Mouse (Mus musculus) ES-E14 (cell line): Measurements from ENCODE around the gene Ptms. TPM values are rescaled to one million over a fixed set of nuclear protein-coding genes. Genes with fewer than 3 reads are reported as not detected.
A peak's percentile ranks its signal among the peaks of the same experiment; 100 is the strongest.

Source experiments
- DNase-seq: peaks from one replicate; pipeline ENCODE4 v3.0.0-alpha.2; 2013; ENCODE audit warnings: low read depth, low spot score
- H3K27ac ChIP-seq: 2 replicates; pipeline ENCODE4 v1.5.1; 2012; ENCODE audit warnings: low read depth, mild to moderate bottlenecking, low read length, moderate library complexity, mixed read lengths; ENCODE audit not compliant: poor library complexity, insufficient read depth, severe bottlenecking
- H3K36me3 ChIP-seq: 2 replicates; pipeline ENCODE4 v1.6.1; 2012; ENCODE audit warnings: mild to moderate bottlenecking, low read length, moderate library complexity, mixed read lengths; ENCODE audit not compliant: control insufficient read depth, poor library complexity, insufficient read depth, severe bottlenecking
- H3K4me1 ChIP-seq, 2 experiments: fragments of 150-350 bp in 1 of 2; sonication (generic) in 1 of 2; 2 replicates each; pipeline ENCODE4 v1.6.1; 2012; ENCODE audit warnings: low read length in 2 of 2, mild to moderate bottlenecking in 1 of 2, mixed read lengths in 1 of 2; ENCODE audit not compliant: control insufficient read depth in 2 of 2, insufficient read depth in 2 of 2, poor library complexity in 1 of 2
- H3K4me3 ChIP-seq, 2 experiments: fragments of 150-350 bp in 1 of 2; sonication (generic) in 1 of 2; 2 replicates each; pipeline ENCODE4 v1.5.1; 2012; ENCODE audit warnings: low read length in 2 of 2, low read depth in 1 of 2, mild to moderate bottlenecking in 1 of 2, mixed read lengths in 1 of 2; ENCODE audit not compliant: insufficient read depth in 1 of 2, poor library complexity in 1 of 2, severe bottlenecking in 1 of 2
- H3K9ac ChIP-seq: 2 replicates; pipeline ENCODE4 v1.6.1; 2012; ENCODE audit warnings: low read depth, mild to moderate bottlenecking, low read length, mixed read lengths; ENCODE audit not compliant: poor library complexity, insufficient read depth, severe bottlenecking
- H3K9me3 ChIP-seq: fragments of 150-350 bp; sonication (generic); 2 replicates; pipeline ENCODE4 v1.6.1; 2012; ENCODE audit warnings: low read depth, mild to moderate bottlenecking, low read length; ENCODE audit not compliant: control insufficient read depth, insufficient read depth
- CHD2 ChIP-seq: IDR thresholded peaks from 2 replicates; pipeline ENCODE4 v1.6.1; 2014; ENCODE audit warnings: mild to moderate bottlenecking, low read depth, low read length, inconsistent platforms
- HCFC1 ChIP-seq: IDR thresholded peaks from 2 replicates; pipeline ENCODE4 v1.6.1; 2012; ENCODE audit warnings: low read length, inconsistent platforms, borderline replicate concordance; ENCODE audit not compliant: insufficient read depth
- MAFK ChIP-seq: IDR thresholded peaks from 2 replicates; pipeline ENCODE4 v1.6.1; 2014; ENCODE audit warnings: mild to moderate bottlenecking, low read depth, low read length, inconsistent platforms; ENCODE audit not compliant: insufficient read depth
- ZC3H11A ChIP-seq: IDR thresholded peaks from 2 replicates; pipeline ENCODE4 v1.6.1; 2012; ENCODE audit warnings: low read depth, mild to moderate bottlenecking, inconsistent platforms, low read length, borderline replicate concordance
- ZNF384 ChIP-seq: IDR thresholded peaks from 2 replicates; pipeline ENCODE4 v1.6.1; 2012; ENCODE audit warnings: low read depth, low read length, inconsistent platforms
- in situ Hi-C, 2 experiments: fragments of 600-800 bp; cut with MboI; formaldehyde crosslinking; loops; one replicate each; pipeline ENCODE4 v1.15.1; 2025; ENCODE audit warnings: low sequenced_read_pairs in 2 of 2, inconsistent platforms in 1 of 2; ENCODE audit not compliant: unreplicated experiment in 2 of 2
- total RNA-seq: library from RNA; depleted of rRNA; stranded (reverse); fragments of 300-350 nt; gene quantifications from 2 replicates; pipeline ENCODE4 v1.2.3, GENCODE M21; 2012

The Ptms gene
- total RNA-seq, 1 experiment: 66.7 TPM

DNA sequence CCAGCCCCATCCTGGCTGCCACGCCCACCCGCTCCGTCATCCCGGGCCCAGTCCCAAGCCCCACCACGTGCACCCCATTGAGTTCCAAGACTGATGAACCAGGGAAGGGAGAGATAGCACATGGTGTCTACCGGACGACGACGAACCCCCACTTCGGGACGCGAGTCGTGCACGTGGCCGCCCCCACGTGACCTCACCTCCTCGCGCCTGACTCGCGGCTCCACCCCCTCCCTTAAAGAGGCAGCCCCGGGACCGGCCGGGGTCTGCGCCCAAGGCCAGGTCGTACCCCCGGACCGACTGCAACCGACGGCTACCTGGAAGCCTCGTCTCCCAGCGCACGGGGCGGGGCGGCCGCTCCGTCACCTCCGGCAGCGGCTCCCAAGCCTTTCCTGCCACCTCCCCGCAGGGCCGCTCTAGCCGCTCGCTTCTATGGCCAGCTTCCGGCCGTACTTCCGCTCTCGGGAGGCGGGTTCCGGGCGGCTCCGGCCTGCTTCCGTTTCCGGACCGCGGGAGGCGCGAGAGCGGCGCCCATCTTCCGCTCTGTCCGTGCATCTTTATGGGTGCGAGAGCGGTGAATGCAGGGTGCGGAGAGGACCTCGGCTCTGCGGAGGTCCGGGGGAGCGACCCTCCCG is 45.3 kb upstream of the Ptms start, which contains the start of gene Cops7a:
Cops7a (minus strand) TSS at position 451 of the 632 bp plus-strand sequence.
- H3K4me1 ChIP-seq: peaks cover 0 to 4% of the 10 kb centered on the region in 2 experiments; a peak in 1 of 4 replicates
- peak; percentile 91 for DNase-seq
- peak within 1 kb of the TSS; percentile 94 for H3K27ac ChIP-seq
- H3K9me3 ChIP-seq: no peaks in the 10 kb centered on the region
- peaks cover 21% of the 10 kb centered on the region for H3K36me3 ChIP-seq
- H3K9ac ChIP-seq: peak within 1 kb of the TSS; percentile 99
- in situ Hi-C loops: no loop called here
- H3K4me3 ChIP-seq: peak within 1 kb of the TSS; percentile 84 to 91
- TF ChIP-seq CHD2: no peak
- TF ChIP-seq HCFC1: peak; percentile 70; the same call in 1 of the 2 replicates

DNA sequence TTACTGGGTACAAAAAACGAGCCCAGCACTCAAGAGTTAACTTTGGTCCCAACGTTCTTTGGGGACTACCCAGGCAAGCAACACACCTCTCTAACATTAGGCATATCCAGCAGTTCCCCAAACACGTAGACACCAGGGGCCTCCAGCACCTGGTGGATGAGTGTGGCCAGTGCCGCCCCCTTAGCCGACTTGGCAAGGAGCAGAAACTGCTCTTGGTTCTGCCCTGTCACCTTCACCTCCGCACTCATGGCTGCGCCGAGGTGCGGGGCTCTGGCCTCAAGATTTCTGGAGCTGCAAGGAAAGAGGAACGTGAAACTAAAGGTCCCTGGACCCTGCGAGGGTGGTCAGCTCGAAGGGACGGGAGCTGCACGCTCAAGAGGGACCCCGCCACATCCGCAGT is 44.7 kb upstream of the Ptms start:
- Histone ChIP-seq H3K27ac (peak overlapping the region; percentile 94), H3K36me3 (peaks cover 26% of the 10 kb centered on the region), H3K4me3 (peak overlapping the region; percentile 84 to 91), H3K9me3 (no peaks in the 10 kb centered on the region), H3K4me1 (peaks cover 0 to 6% of the 10 kb centered on the region in 2 experiments; a peak in 1 of 4 replicates), H3K9ac (peak overlapping the region; percentile 91)
- in situ Hi-C loops: no loop called here
- no peak for DNase-seq
- TF ChIP-seq CHD2 (no peak), MAFK (no peak), ZC3H11A (no peak), HCFC1 (no peak), ZNF384 (no peak)

DNA sequence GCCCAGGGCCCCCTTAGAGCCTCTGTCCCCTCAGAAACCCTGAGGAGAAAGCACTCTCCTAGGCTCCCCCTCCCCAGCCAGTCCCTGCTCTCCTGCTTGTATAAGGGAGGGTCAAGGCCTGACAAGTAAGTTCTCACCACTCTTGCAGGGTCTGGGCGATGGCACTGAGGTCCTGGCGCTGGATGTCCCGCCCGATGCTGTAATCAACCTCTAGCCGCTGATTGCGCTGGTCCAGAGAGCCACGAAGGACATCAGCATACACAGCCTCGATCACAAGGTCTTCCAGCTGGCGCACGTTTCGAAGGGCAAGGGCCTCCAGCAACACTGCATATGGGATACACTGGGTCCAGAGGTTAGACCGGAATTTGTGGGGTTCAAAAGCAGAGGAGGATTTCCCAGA is 41.1 kb upstream of the Ptms start:
- no peaks in the 10 kb centered on the region for H3K9me3 ChIP-seq
- no peak for DNase-seq
- H3K4me3 ChIP-seq: no peak overlapping the region
- no peak overlapping the region for H3K9ac ChIP-seq
- no peak overlapping the region for H3K27ac ChIP-seq
- peaks cover 44% of the 10 kb centered on the region for H3K36me3 ChIP-seq
- in situ Hi-C loops: no loop called here
- no peak for TF ChIP-seq MAFK
- TF ChIP-seq HCFC1: no peak
- TF ChIP-seq ZC3H11A: no peak
- TF ChIP-seq CHD2: no peak
- no peak for TF ChIP-seq ZNF384
- H3K4me1 ChIP-seq: peaks cover 0 to 10% of the 10 kb centered on the region in 2 experiments; a peak in 1 of 4 replicates

DNA sequence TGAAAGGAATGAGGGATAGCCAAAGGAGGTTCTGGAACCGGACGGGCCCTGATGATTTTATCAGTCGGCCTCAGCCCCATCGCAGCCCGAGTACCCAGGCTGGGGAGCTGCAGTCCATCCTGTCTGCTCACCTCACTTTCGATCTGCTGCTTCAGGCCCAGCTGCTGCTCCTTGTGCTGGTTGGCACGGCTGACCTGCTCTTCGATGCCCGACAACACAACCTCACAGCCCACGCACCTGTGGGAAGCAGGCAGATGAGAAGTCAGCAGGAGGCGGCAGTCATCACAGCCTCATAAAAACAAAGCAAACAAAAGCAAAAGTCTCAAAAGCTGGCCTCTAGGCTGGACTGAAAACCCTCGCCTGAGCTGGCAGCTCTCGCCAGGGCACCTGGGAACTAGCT is 40.1 kb upstream of the Ptms start:
- no peak for TF ChIP-seq ZC3H11A
- no peak for TF ChIP-seq HCFC1
- TF ChIP-seq ZNF384: no peak
- no peak for TF ChIP-seq CHD2
- no peak for TF ChIP-seq MAFK
- no peaks in the 10 kb centered on the region; the same call in 1 of the 2 replicates for H3K9me3 ChIP-seq
- no peak overlapping the region for H3K9ac ChIP-seq
- H3K4me3 ChIP-seq: no peak overlapping the region
- DNase-seq: no peak
- no peak overlapping the region for H3K27ac ChIP-seq
- peaks cover 0 to 10% of the 10 kb centered on the region in 2 experiments; a peak in 1 of 4 replicates for H3K4me1 ChIP-seq
- H3K36me3 ChIP-seq: peaks cover 46% of the 10 kb centered on the region
- in situ Hi-C loops: no loop called here

DNA sequence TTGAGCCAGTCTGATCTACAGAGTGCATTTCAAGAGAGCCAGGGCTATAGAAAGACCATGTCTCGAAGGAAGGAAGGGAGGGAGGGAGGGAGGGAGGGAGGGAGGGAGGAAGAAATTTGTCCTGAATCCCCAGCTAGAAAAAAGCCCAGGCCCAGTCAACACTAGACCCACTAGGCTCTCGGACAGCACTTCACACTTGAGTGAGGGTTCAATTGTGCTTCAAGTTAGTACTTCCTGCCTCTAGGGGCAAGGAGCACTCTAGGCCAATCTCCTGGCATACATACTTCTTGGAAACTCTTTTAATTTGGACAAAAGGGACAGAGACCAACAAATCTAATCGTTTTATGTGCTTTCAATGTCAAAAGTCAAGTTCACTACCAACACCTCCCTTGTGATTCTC is 38.2 kb upstream of the Ptms start:
- peaks cover 52% of the 10 kb centered on the region for H3K36me3 ChIP-seq
- in situ Hi-C loops: no loop called here
- H3K4me3 ChIP-seq: no peak overlapping the region
- H3K4me1 ChIP-seq: peaks cover 0 to 10% of the 10 kb centered on the region in 2 experiments; a peak in 1 of 4 replicates
- H3K9ac ChIP-seq: no peak overlapping the region
- no peak for DNase-seq
- peaks cover 4% of the 10 kb centered on the region for H3K9me3 ChIP-seq
- no peak for TF ChIP-seq ZNF384
- no peak for TF ChIP-seq HCFC1
- TF ChIP-seq MAFK: no peak
- no peak for TF ChIP-seq ZC3H11A
- TF ChIP-seq CHD2: no peak
- H3K27ac ChIP-seq: no peak overlapping the region
